ENCODE assay signal across 8 mouse cellular contexts in the genomic region with DNA sequence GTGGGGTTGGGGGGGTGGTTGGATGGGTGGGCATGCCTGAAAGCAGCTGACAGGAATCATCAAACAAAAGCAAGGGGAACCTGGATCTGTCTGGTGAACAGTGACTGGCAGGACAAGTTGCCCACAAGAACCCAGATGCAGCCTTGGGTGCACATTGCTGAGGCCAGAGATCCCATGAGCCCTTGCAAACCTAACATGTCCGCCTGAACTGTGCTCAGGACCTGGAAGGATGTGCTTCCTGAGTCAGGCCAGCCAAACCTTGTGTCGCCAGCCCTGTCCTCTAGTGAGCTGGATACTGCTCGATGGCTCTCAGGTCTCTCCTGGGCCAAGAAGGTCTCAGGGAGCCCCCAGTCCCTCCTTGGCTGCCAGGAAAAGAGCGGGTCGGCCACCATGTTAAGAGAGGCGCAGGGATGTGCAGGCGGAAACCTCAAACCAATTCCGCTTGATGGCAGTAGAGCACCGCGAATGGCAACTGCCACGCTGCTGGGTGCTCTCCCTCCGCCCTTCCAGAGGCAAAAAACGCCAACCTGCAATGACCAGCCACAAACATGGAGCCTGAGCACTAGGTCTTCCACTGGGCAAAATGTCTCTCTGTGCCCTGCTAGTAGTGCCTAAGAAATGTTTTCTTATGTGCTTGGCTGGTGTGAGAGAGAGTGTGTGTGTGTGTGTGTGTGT.
DNase-seq lines count a peak whose midpoint lies in the region; ATAC-seq and TF ChIP-seq lines count a peak whose summit lies in the region.
"Not testable (repeated sequence)": the region's sequence is repeated elsewhere in the genome, so short reads cannot be mapped to it uniquely, and the experiment has no call there.

No protein-coding gene starts in this region.

- ATAC-seq in embryonic facial prominence, embryonic 14.5 days (ENCODE audit: low read depth); kidney, postnatal 0 days (replicated peaks; ENCODE audit: low FRiP score, low read depth); lung, postnatal 0 days: not testable (repeated sequence)

- DNase-seq in ES-CJ7 (ENCODE audit: low read depth, low spot score), result peak; percentile 90
- peak; percentile 64 for DNase-seq in brain, embryonic 14.5 days (ENCODE audit: low read depth)
- peak; percentile 10 for DNase-seq in embryonic facial prominence, embryonic 14.5 days (ENCODE audit: low spot score)
- peak; percentile 64 for DNase-seq in heart, postnatal 25 days (ENCODE audit: low spot score)
- not testable (repeated sequence) for DNase-seq in kidney, postnatal 0 days (ENCODE audit: low spot score)
- peak; percentile 12 for DNase-seq in lung, postnatal 0 days (ENCODE audit: low spot score)
- DNase-seq in ovary, postnatal 10 days (ENCODE audit: low spot score), result peak; percentile 62
- peak; percentile 56 for DNase-seq in urinary bladder, adult 2 months (ENCODE audit: low spot score)

- H3K36me3 ChIP-seq in embryonic facial prominence, embryonic 14.5 days (ENCODE audit: control insufficient read depth, insufficient read depth, low read length); kidney, postnatal 0 days (ENCODE audit: insufficient read depth, low read length); lung, postnatal 0 days (ENCODE audit: insufficient read depth, low read length): not testable (repeated sequence)

- H3K4me1 ChIP-seq in embryonic facial prominence, embryonic 14.5 days (ENCODE audit: control insufficient read depth, insufficient read depth, low read length); kidney, postnatal 0 days (replicated peaks; ENCODE audit: insufficient read depth, low read length); lung, postnatal 0 days (ENCODE audit: insufficient read depth, low read depth, low read length): not testable (repeated sequence)

- not testable (repeated sequence) for TF ChIP-seq CTCF in brain, embryonic 14.5 days (IDR thresholded peaks at IDR 0.05; ENCODE audit: borderline replicate concordance, extremely low read depth, insufficient read depth, insufficient read length)
- TF ChIP-seq CTCF in kidney, postnatal 0 days (IDR thresholded peaks at IDR 0.05; ENCODE audit: low read depth), result peak; percentile 34
- TF ChIP-seq CTCF in lung, postnatal 0 days (IDR thresholded peaks at IDR 0.05), result peak; percentile 41

- H3K9me3 ChIP-seq in embryonic facial prominence, embryonic 14.5 days (ENCODE audit: control insufficient read depth, low read length); kidney, postnatal 0 days (replicated peaks; ENCODE audit: low read length); lung, postnatal 0 days (ENCODE audit: low read length): not testable (repeated sequence)

- 57% methylated on average over 6 of the region's 13 CpGs for WGBS in embryonic facial prominence, embryonic 14.5 days
- WGBS in kidney, postnatal 0 days, result 61% methylated on average over 10 of the region's 13 CpGs
- 63% methylated on average over 7 of the region's 13 CpGs for WGBS in lung, postnatal 0 days

- not testable (repeated sequence) for TF ChIP-seq POLR2A in brain, embryonic 14.5 days (IDR thresholded peaks at IDR 0.05; ENCODE audit: borderline replicate concordance, extremely low read depth, insufficient read depth, insufficient read length, poor library complexity, severe bottlenecking)

- intact Hi-C loops in heart, postnatal 25 days (cut with DNase I), result not testable (repeated sequence)

- H3K9ac ChIP-seq in embryonic facial prominence, embryonic 14.5 days (ENCODE audit: low read depth, low read length); kidney, postnatal 0 days (ENCODE audit: low read depth, low read length); lung, postnatal 0 days (replicated peaks; ENCODE audit: low read depth): not testable (repeated sequence)

- TF ChIP-seq EP300 in lung, postnatal 0 days (IDR thresholded peaks at IDR 0.05), result not testable (repeated sequence)

- H3K4me2 ChIP-seq in embryonic facial prominence, embryonic 14.5 days (ENCODE audit: low read depth, low read length); kidney, postnatal 0 days (ENCODE audit: low read length); lung, postnatal 0 days (replicated peaks; ENCODE audit: low read depth, low read length): not testable (repeated sequence)

- not testable (repeated sequence) for H3K27me3 ChIP-seq in embryonic facial prominence, embryonic 14.5 days (replicated peaks; ENCODE audit: control insufficient read depth, insufficient read depth, low read length); kidney, postnatal 0 days (ENCODE audit: insufficient read depth, low read length); lung, postnatal 0 days (replicated peaks; ENCODE audit: insufficient read depth, low read length)

- not testable (repeated sequence) for H3K4me3 ChIP-seq in embryonic facial prominence, embryonic 14.5 days (ENCODE audit: low read depth, low read length); kidney, postnatal 0 days (replicated peaks; ENCODE audit: low read depth, low read length); lung, postnatal 0 days (ENCODE audit: low read depth, low read length)

- not testable (repeated sequence) for H3K27ac ChIP-seq in embryonic facial prominence, embryonic 14.5 days (replicated peaks; ENCODE audit: low read depth, low read length); kidney, postnatal 0 days; lung, postnatal 0 days (ENCODE audit: low read length)
